Mouse (Mus musculus) spleen, adult 2 months (tissue): ENCODE data around the gene Stk17b.

Source experiments
- CTCF ChIP-seq: fragments of 200-500 bp; IDR thresholded peaks from 2 replicates; pipeline ENCODE4 v1.5.1; 2011; ENCODE audit warnings: mild to moderate bottlenecking, inconsistent platforms; ENCODE audit not compliant: insufficient read depth, insufficient read length, insufficient replicate concordance; ENCODE audit errors: extremely low read depth
- POLR2A ChIP-seq: fragments of 200-500 bp; IDR thresholded peaks from 2 replicates; pipeline ENCODE4 v1.6.1; 2011; ENCODE audit warnings: low read depth, low read length, inconsistent platforms

GRCm38 (mm10) chr1:53784291-53784720 lies 718 bp downstream of the Stk17b start:
- TF ChIP-seq CTCF (no peak), POLR2A (no peak)
